Mouse (Mus musculus) midbrain, embryonic 11.5 days (tissue): Measurements from ENCODE around the gene Alg9. TPM values are rescaled to one million over a fixed set of nuclear protein-coding genes. Genes with fewer than 3 reads are reported as not detected.

ENCODE experiments used
- ATAC-seq: fragments of 200-750 bp; cut with Nextera tagmentation; 2 replicates; pipeline ENCODE4 v1.8.0; 2017; ENCODE audit warnings: moderate TSS enrichment, moderate library complexity; ENCODE audit not compliant: low FRiP score
- DNase-seq: peaks from one replicate; pipeline ENCODE4 v3.0.0; 2015; ENCODE audit warnings: low spot score; ENCODE audit errors: missing footprints
- H3K27ac ChIP-seq: fragments of 300-500 bp; sonication (generic); 2 replicates; pipeline ENCODE4 v1.5.1; 2014; ENCODE audit warnings: low read depth, low read length
- H3K27me3 ChIP-seq: fragments of 300-500 bp; sonication (generic); 2 replicates; pipeline ENCODE4 v1.6.1; 2014; ENCODE audit warnings: mild to moderate bottlenecking, low read length, moderate library complexity, mixed read lengths; ENCODE audit not compliant: control insufficient read depth, insufficient read depth
- H3K36me3 ChIP-seq: fragments of 300-500 bp; sonication (generic); 2 replicates; pipeline ENCODE4 v1.6.1; 2014; ENCODE audit warnings: mild to moderate bottlenecking, low read length, moderate library complexity, mixed read lengths; ENCODE audit not compliant: control insufficient read depth, insufficient read depth
- H3K4me1 ChIP-seq: fragments of 300-500 bp; sonication (generic); 2 replicates; pipeline ENCODE4 v1.6.1; 2014; ENCODE audit warnings: low read length; ENCODE audit not compliant: control insufficient read depth, insufficient read depth
- H3K4me2 ChIP-seq: fragments of 300-500 bp; sonication (generic); 2 replicates; pipeline ENCODE4 v1.6.1; 2014; ENCODE audit warnings: mild to moderate bottlenecking, moderate library complexity
- H3K4me3 ChIP-seq: fragments of 300-500 bp; sonication (generic); 2 replicates; pipeline ENCODE4 v1.5.1; 2014; ENCODE audit warnings: low read depth, low read length
- H3K9ac ChIP-seq: fragments of 300-500 bp; sonication (generic); 2 replicates; pipeline ENCODE4 v1.6.1; 2014; ENCODE audit warnings: low read length
- H3K9me3 ChIP-seq: fragments of 300-500 bp; sonication (generic); 2 replicates; pipeline ENCODE4 v1.6.1; 2016; ENCODE audit warnings: low read length; ENCODE audit not compliant: control insufficient read depth
- WGBS: fragments of 180-500 bp; shearing (Covaris S2); extraction: QIAGEN DNeasy Blood & Tissue Kit; methylation state at CpG from one replicate; pipeline ENCODE4 v1.1.7; 2014; 5-methylcytosine and 5-hydroxymethylcytosine counted together
- polyA plus RNA-seq: library from polyadenylated mRNA; unstranded; fragments of >200 nt; fragmentation: Nextera tagmentation; extraction: Ambion mirVana; gene quantifications from 2 replicates; pipeline ENCODE4 v1.2.1, GENCODE M21; 2014

Alg9 gene
- polyA plus RNA-seq, 1 experiment from 2014 or later, result 34.4 TPM

GRCm38 (mm10) chr9:50740867-50741784 lies 33.7 kb upstream of the Alg9 start:
- H3K36me3 ChIP-seq, result no peaks in the 10 kb centered on the region
- ATAC-seq (no peak), DNase-seq (peak; percentile 81)
- H3K27ac ChIP-seq, result no peak overlapping the region
- no peaks in the 10 kb centered on the region; the same call in 1 of the 2 replicates for H3K27me3 ChIP-seq
- no peaks in the 10 kb centered on the region for H3K9me3 ChIP-seq
- no peak overlapping the region for H3K4me2 ChIP-seq
- WGBS, result 90% methylated on average over 14 of the region's 14 CpGs
- H3K4me1 ChIP-seq, result peaks cover 2% of the 10 kb centered on the region; the same call in 1 of the 2 replicates
- H3K9ac ChIP-seq, result no peak overlapping the region
- no peak overlapping the region for H3K4me3 ChIP-seq

GRCm38 (mm10) chr9:50742261-50742660 lies 32.6 kb upstream of the Alg9 start:
- Histone ChIP-seq H3K27ac (no peak overlapping the region), H3K27me3 (no peaks in the 10 kb centered on the region; the same call in 1 of the 2 replicates), H3K36me3 (no peaks in the 10 kb centered on the region), H3K9me3 (no peaks in the 10 kb centered on the region), H3K9ac (no peak overlapping the region), H3K4me2 (no peak overlapping the region), H3K4me1 (peaks cover 2% of the 10 kb centered on the region; the same call in 1 of the 2 replicates), H3K4me3 (no peak overlapping the region)
- ATAC-seq (no peak), DNase-seq (no peak)
- WGBS, result 84% methylated on average over 3 of the region's 3 CpGs

DNA sequence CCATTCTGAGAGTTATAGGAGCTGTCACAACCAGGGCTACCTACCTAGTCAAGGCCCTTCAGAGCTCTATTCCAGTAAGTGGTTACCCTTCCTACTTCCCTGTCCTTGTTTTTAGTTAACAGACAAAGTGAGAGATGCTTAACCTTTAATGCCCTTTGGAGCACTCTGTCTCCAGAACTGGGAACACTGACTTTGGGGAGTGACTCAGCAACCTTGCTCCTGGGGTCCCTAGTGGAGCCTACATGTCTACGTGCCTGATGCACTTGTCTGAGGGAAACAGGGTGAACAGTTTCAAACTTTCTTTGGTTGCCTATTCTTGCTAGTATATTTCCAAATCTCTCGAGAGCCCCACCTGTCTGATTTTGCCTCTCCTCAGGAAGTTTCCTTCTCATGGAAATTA lies 32.1 kb upstream of the Alg9 start:
- Histone ChIP-seq H3K27ac (no peak overlapping the region), H3K9ac (no peak overlapping the region), H3K9me3 (no peaks in the 10 kb centered on the region), H3K4me2 (no peak overlapping the region), H3K4me1 (peaks cover 2% of the 10 kb centered on the region; the same call in 1 of the 2 replicates), H3K4me3 (no peak overlapping the region), H3K36me3 (no peaks in the 10 kb centered on the region), H3K27me3 (no peaks in the 10 kb centered on the region; the same call in 1 of the 2 replicates)
- 78% methylated on average over 2 of the region's 2 CpGs for WGBS
- DNase-seq (no peak), ATAC-seq (no peak)

DNA sequence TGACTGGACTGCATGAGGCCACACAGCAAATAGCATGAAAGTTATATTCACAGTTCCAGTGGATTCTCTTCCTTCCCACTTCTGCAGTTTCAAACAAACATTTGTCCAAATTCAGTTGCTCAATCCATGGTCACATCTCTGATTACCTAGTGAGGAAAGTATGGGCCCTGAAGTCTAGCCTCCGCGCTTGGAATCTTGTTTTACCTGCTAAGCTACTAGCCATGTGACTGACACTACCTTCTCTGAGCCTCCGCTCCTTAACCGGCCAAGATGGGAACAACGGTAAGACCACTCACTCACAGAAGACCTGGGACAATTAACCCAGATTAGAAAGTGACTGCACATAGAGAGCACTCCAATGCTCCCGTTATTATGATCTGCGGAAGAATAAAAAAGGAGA lies 29.0 kb upstream of the Alg9 start:
- Histone ChIP-seq H3K4me2 (peak overlapping the region; percentile 53), H3K27ac (no peak overlapping the region), H3K27me3 (no peaks in the 10 kb centered on the region; the same call in 1 of the 2 replicates), H3K4me3 (peak overlapping the region; percentile 28), H3K36me3 (no peaks in the 10 kb centered on the region), H3K9ac (peak overlapping the region; percentile 59), H3K4me1 (peaks cover 2% of the 10 kb centered on the region; the same call in 1 of the 2 replicates), H3K9me3 (no peaks in the 10 kb centered on the region)
- DNase-seq (no peak), ATAC-seq (no peak)
- WGBS, result 14% methylated on average over 7 of the region's 7 CpGs

DNA sequence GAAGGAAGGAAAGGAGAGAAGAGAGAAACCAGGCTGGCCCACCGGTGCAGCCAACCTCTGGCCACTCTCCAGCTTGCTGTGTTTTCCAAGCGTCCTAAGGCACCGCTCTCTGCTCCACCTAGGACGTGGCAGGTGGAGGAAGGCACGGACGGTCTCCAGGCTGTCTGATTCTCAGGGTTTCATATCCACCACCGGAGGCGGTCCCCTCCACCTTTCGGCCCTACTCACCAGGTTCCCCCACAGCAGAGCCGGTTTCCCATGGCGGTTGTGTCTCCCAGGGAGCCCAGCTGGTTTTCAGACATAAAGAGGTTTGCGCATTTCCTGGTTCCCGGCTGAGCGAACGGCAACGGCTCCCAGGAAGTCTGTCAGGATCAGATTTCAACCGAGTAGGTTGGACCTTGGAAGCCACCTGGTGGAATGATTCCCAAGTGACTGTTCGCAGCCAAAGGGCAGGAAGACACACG lies 28.6 kb upstream of the Alg9 start, which contains the start of gene 2310030G06Rik:
2310030G06Rik (minus strand) TSS at position 323 of the 464 bp plus-strand sequence.
- Histone ChIP-seq H3K9me3 (no peaks in the 10 kb centered on the region), H3K36me3 (no peaks in the 10 kb centered on the region), H3K4me2 (peak within 1 kb of the TSS; percentile 53), H3K27me3 (no peaks in the 10 kb centered on the region; the same call in 1 of the 2 replicates), H3K4me1 (peaks cover 2% of the 10 kb centered on the region; the same call in 1 of the 2 replicates), H3K9ac (peak within 1 kb of the TSS; percentile 59), H3K4me3 (peak within 1 kb of the TSS; percentile 28), H3K27ac (no peak within 1 kb of the TSS)
- peak; percentile 82 for DNase-seq
- whole genome bisulfite sequencing, result 1% methylated on average over 19 of the region's 19 CpGs
- ATAC-seq, result no peak

GRCm38 (mm10) chr9:50750706-50751105 lies 24.1 kb upstream of the Alg9 start:
- Histone ChIP-seq H3K9ac (no peak overlapping the region), H3K27ac (no peak overlapping the region), H3K27me3 (no peaks in the 10 kb centered on the region; the same call in 1 of the 2 replicates), H3K4me1 (peaks cover 2% of the 10 kb centered on the region; the same call in 1 of the 2 replicates), H3K36me3 (no peaks in the 10 kb centered on the region), H3K4me3 (no peak overlapping the region), H3K4me2 (no peak overlapping the region), H3K9me3 (no peaks in the 10 kb centered on the region)
- ATAC-seq (no peak), DNase-seq (no peak)
- WGBS, result 72% methylated on average over 6 of the region's 6 CpGs

- no peak within 1 kb of the TSS for H3K27ac ChIP-seq
- H3K4me3 ChIP-seq, result no peak within 1 kb of the TSS
- H3K4me1 ChIP-seq, result no peaks in the 10 kb centered on the region
- 79% methylated on average over 22 of the region's 22 CpGs for WGBS
- ATAC-seq, result no peak
- no peak within 1 kb of the TSS for H3K9ac ChIP-seq
- no peaks in the 10 kb centered on the region for H3K27me3 ChIP-seq
- no peak within 1 kb of the TSS for H3K4me2 ChIP-seq
- no peak for DNase-seq
- H3K9me3 ChIP-seq, result no peaks in the 10 kb centered on the region
- H3K36me3 ChIP-seq, result no peaks in the 10 kb centered on the region
Measured at GRCm38 (mm10) chr9:50751323-50751722, 23.5 kb upstream of the Alg9 start, which contains the start of gene Cryab. Cryab (plus strand) TSS chr9:50751325.

- no peak for DNase-seq
- no peak within 1 kb of the TSS for H3K4me3 ChIP-seq
- no peak within 1 kb of the TSS for H3K9ac ChIP-seq
- H3K9me3 ChIP-seq, result no peaks in the 10 kb centered on the region
- no peaks in the 10 kb centered on the region for H3K36me3 ChIP-seq
- H3K4me1 ChIP-seq, result no peaks in the 10 kb centered on the region
- 71% methylated on average over 14 of the region's 14 CpGs for WGBS
- H3K4me2 ChIP-seq, result no peak within 1 kb of the TSS
- no peak for ATAC-seq
- no peaks in the 10 kb centered on the region for H3K27me3 ChIP-seq
- H3K27ac ChIP-seq, result no peak within 1 kb of the TSS
Measured at GRCm38 (mm10) chr9:50752054-50752602, 22.7 kb upstream of the Alg9 start, which contains the start of gene Hspb2. Hspb2 (minus strand) TSS chr9:50752354.
